Mouse (Mus musculus) ES-CJ7 (cell line): ENCODE measurements at regions not wholly inside any gene's neighbourhood (a gene's known extent, or its start where the extent isn't known, plus 50 kb on each side); places are given as distances from the start of the nearest gene placed in this dataset.
"Not testable (repeated sequence)": the region's sequence is repeated elsewhere in the genome, so short reads cannot be mapped to it uniquely, and the experiment has no call there.

ENCODE experiments used
- DNase-seq: peaks from one replicate; pipeline ENCODE4 v3.0.0; 2011; ENCODE audit warnings: low read depth, low spot score

GRCm38 (mm10) chr2:71597956-71598355, 51.4 kb upstream of the Dlx2 start:
- DNase-seq, result no peak

GRCm38 (mm10) chr2:71598368-71598767, 51.8 kb upstream of the Dlx2 start:
- DNase-seq, result no peak

GRCm38 (mm10) chr2:71598778-71599177, 52.2 kb upstream of the Dlx2 start:
- DNase-seq, result peak; percentile 92

DNA sequence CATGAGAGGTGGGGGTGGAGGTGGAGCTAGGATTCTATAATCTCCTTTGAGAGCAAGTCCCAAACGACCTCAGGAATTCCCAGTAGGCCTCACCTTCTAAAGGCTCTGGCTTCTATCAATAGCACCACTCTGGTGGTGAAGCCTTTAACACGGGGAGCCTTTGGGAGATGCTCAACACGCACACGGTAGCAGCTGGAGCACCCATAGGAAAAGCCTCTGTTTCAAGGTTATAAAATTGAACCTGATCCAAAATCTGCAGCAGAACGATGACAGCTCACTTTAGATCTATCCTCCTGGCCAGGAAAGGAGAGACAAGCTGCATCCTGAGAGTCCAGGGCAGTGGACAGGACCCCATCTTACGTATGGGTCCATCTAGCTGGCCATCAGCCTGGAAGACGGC, 53.7 kb upstream of the Dlx2 start:
- no peak for DNase-seq

DNA sequence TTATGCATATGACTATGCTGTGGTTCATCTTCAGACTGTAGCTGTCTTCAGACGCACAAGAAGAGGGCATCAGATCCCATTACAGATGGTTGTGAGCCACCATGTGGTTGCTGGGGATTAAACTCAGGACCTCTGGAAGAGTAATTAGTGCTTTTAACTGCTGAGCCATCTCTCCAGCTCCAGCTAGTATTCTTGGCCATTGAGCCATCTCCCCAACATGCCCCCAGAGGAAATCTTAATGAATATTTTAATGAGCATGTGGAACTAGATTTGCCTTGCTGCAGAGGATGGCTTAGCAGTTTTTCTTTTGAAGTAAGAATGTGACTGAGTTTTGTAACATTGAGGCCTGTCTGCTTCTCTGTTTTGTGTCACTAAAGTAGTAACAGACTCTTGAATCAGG, 54.4 kb upstream of the Dlx2 start:
- DNase-seq, result no peak

DNA sequence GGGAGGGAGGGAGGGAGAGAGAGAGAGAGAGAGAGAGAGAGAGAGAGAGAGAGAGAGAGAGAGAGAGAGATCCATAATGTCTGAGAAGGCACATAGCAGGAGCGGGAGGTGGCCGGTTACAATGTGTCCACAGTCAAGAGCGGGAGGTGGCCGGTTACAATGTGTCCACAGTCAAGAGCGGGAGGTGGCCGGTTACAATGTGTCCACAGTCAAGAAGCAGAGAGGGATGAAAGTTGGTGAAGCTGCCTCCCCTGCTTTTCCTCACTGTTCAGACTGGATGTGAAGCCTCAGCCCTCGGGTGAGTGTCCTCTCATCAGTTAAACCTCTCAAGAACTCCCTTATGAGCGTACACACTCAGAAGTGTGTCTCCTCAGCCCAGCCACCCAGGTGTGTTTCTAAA, 57.2 kb upstream of the Dlx2 start:
- not testable (repeated sequence) for DNase-seq

- no peak for DNase-seq
Measured at GRCm38 (mm10) chr2:71605606-71606005, 59.1 kb upstream of the Dlx2 start.

DNA sequence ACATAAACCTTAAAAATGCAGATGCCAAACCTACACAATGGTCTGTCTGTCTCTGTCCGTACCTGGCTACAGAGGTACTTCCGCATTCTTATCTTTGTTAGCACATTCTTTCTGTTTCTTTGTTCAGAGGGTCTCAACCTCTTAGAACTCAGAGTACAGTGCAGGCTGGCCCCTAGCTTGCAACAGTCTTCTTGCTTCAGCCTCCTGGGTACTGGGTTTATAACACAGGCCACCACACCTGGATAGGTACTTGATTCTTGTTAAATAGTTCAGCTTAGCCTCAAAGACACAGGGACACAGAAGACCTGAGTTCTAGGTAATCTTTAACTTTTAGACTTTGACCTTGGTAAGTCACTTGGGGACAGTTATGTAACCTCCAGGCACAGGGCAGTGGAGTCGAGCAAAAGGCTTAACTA, 60.5 kb upstream of the Dlx2 start:
- DNase-seq, result peak; percentile 55

- DNase-seq, result no peak
Measured at GRCm38 (mm10) chr2:71613216-71613615, 66.7 kb upstream of the Dlx2 start.

- no peak for DNase-seq
Measured at GRCm38 (mm10) chr2:71616526-71616925, 70.0 kb upstream of the Dlx2 start.

DNA sequence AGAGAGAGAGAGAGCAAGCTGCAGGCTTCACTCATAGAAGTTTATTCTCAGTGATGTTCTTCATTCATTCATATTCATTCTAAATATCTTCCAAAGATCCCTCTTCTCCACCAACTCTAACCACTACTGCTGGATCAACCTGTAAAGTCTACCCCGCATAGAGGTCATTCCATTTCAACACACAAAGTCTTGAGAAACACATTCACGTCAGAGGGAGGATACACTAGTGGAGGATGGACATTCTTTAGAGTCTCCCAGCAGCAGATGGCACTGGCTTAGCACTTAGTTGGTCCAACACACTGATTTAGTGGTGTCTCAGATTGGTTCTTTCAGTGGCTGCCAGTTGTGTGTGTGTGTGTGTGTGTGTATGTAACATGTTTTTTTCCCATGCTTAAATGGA, 74.9 kb upstream of the Dlx2 start:
- DNase-seq, result no peak

DNA sequence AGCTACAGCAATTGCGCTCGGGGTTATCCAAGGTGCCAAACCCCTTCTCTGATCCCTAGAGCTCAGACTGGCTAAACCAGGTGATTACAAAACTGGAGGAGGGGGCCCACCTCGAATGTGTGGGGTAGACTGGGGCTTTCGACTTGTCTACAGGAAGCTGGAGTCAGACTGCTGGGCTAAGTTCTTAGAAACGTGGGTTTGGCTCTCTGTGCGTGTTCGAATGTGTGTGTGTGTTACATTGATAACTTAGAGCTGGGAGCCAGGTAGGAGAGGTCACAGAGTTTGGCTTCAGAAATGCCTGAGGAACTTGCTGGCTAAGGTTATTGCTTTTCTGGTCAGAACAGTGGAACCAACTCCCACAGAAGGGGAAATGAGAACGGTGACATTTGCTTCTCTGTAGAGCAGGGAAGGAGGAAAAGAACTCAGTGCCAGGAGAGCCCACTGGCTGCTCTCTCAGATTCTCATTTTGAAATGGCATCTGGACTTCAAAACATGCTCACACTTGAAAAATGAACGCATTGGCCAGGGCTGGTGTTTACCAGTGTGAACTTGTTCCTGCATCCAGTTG, 76.1 kb upstream of the Dlx2 start:
- DNase-seq, result no peak

GRCm38 (mm10) chr2:71623134-71623533, 76.6 kb upstream of the Dlx2 start:
- no peak for DNase-seq

- DNase-seq, result no peak
Measured at GRCm38 (mm10) chr2:71625298-71625902, 78.8 kb upstream of the Dlx2 start.

GRCm38 (mm10) chr2:71626404-71626803, 79.8 kb upstream of the Dlx2 start:
- DNase-seq, result no peak

- no peak for DNase-seq
Measured at GRCm38 (mm10) chr2:71627097-71627755, 80.7 kb upstream of the Dlx2 start.

GRCm38 (mm10) chr2:71628821-71629220, 82.3 kb upstream of the Dlx2 start:
- DNase-seq, result peak; percentile 47

DNA sequence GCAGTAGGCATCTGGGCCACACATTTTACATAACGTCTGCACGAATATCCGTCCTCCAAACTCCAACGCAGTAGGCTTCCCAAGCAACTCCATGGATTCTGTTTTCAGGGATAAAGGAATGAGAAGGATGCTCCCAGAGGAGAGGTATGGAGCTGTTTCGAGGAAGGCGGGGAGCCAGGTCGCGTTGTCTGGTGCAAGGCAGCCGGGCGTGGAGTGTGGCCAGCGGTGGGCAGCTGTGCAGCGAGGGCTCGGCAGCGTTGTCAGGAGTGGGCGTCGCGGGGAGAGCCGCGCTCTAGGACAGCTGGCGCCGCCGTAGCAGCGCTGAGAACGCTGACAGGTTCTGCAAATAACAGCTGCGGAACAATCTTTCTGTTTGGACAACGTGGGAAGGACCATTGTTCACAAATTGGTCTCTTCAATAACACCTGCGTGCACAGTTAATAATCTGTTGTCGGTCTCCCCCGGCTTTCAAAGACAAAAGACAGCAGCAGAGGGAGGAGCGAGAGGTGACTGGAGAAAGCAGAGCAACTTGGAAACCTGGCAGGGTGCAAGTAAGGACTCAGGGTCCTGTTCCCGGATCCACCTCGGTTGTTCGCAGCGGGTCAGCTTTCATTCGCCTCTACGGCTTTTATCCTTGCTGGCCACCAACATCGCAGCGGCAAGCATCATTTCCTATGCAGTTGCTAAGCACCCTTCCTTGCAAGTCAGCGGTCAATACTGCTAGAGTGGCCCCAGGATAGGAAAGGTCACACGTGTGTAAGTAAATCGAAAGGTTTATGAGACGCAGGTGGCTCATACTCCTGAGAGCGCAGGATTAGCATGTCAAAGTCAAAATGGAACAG, 83.0 kb upstream of the Dlx2 start:
- DNase-seq, result peak; percentile 41

GRCm38 (mm10) chr2:71630143-71630463, 83.5 kb upstream of the Dlx2 start:
- DNase-seq, result no peak

- DNase-seq, result no peak
Measured at GRCm38 (mm10) chr2:71633471-71633870, 86.9 kb upstream of the Dlx2 start.

DNA sequence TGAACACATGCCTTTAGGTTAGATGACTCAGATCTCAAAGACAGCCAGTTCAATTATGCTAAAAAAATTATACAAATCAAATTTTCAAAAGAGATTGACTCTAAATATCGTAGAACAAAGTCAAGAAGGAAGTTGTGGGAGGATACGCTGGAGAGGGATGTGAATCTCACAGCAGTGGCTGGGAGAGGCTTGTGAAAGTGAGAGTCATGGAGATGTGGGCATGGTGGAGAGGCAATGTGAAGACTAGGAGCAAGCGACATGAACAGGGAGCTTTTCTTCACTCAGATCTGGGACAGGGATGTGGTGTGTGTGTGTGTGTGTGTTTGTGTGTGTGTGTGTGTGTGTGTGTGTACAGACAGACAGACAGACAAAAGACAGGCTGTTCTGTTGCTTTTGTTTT, 87.9 kb upstream of the Dlx2 start:
- no peak for DNase-seq

- DNase-seq, result no peak
Measured at GRCm38 (mm10) chr2:71636134-71636533, 89.6 kb upstream of the Dlx2 start.

GRCm38 (mm10) chr2:71636590-71636989, 90.0 kb upstream of the Dlx2 start:
- no peak for DNase-seq
